Mouse (Mus musculus): Measurements from ENCODE around the gene Mapk9.

Gene Mapk9

DNA sequence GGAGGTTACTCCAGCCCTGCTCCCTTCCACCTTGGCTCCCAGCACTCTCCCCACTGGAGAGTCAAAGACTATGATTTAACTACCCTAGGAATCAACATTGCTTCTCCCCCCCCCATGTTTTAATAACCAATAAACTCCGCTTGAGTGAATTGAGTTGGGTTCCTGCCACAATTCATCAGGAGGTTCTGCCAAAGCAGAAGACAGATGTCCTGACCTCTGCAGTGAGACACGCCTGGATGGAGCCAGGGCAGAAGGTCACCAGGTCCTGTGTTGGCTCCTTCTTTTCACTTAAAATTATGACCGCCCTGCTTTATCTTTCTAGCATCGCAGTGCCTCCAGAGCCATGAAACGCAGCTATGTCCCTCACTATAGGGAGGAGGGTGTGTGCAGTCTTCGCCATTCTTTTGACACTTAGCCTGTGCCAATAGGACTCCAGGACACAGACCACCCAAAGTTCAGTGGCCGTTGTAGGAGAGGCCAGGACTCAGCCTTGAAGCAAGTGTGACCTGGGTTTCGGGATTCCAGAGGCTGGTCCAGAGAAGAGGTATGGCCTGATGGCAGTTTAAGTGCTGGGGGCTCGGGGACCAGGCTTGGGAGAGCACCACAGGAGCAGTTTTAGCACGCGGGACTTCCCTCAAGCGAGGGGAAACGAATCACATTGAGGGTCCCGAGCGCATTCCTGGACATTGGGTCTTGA, 54.6 kb downstream of the Mapk9 start:
- TF ChIP-seq GATA4 (IDR thresholded peaks at IDR 0.05; ENCODE audit: insufficient replicate concordance, low read length) = no peak

DNA sequence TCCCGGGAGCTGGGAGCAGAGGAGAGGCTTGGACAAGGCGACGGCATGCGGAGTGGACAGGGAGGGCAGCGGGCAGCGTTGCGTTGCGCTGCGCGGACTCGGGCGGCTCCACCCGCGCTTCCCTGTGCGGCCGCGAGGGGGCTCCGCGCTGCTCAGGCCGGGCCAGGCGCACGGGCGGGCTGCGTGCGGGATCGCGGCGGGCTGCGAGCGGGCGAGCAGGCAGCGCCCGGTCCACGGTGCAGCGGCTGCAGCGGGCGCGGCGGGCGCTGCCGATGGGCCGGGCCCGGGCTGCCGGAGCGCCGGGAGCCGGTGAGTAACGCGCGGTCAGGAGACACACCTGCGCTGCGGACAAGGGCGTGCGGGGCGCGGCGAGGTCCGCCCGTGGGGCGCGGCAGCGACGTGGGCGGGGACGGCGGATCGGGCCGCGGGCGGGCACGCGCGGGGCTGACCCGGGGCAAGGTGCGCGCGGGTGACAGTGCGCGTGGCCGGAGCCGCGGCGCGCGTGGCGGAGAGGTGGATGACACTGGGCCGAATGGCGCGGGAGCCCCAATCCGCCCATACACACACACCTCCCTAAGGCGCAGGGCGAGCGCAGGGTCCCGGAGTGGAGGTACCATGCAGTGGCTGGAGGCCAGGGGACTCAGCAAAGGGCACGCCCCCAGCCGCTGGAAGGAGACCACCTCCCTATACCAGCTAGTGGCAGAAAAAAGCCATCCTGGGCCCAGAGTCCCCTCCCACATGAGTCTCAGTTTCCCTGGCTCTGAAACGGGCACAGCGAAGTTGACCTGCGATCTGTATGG, 55.3 kb downstream of the Mapk9 start, which contains the start of gene Rasgef1c:
Gene Rasgef1c (plus strand): TSS at position 177 of the 800 bp plus-strand sequence.
- no peak for TF ChIP-seq GATA4 (IDR thresholded peaks at IDR 0.05; ENCODE audit: insufficient replicate concordance, low read length)

DNA sequence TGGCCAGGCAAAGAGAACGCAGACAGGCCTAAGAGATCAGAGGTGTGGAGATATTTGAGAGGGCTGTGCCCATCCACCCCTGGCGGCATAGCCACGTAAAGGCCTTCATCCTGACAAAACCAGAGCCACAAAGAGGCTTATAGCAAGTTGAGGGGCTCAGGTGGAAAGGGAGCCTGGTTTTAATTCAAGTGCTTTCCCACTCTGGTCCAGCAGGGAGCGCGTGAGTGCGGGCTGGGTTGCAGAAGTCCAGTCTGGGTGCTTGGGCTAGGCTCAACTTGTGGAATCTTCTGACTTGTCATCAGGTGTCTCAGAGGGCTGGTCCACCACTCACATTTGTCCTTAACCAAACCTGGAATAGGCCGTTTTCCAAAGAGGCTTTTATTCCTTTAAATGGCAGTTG, 56.8 kb downstream of the Mapk9 start:
- TF ChIP-seq GATA4 (IDR thresholded peaks at IDR 0.05; ENCODE audit: insufficient replicate concordance, low read length) = no peak

DNA sequence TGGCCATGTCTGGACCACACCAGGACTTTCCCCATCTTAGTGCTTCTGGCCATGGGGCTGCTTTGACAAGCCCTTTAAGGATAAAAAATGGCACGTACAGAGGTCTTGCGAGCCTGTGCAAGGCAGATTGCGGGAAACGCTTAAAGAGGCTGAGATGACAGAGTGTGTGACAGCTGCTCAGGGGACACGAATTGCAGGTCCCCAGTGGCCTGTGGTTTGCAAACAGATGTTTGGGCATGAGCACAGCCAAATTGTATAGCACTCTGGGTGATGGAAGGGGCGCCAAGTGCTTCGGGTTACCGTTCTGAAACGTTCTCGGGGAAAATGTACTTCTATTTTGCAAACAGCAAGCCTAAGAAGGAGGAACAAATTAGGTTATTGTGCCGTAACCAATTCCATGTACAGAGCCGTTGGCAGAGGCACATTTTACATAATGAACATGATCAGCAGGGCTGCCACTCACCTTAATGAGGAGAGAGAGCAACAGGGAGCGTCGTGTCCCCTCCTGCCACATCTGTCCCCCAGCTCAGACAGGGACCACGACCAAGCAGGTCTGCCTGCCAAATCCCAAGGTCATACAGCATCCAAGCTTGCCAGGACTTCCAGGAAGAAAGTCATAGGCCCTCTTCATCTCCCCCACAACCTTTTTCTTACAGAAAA, 72.1 kb downstream of the Mapk9 start:
- TF ChIP-seq GATA4 (IDR thresholded peaks at IDR 0.05; ENCODE audit: insufficient replicate concordance, low read length) = no peak

DNA sequence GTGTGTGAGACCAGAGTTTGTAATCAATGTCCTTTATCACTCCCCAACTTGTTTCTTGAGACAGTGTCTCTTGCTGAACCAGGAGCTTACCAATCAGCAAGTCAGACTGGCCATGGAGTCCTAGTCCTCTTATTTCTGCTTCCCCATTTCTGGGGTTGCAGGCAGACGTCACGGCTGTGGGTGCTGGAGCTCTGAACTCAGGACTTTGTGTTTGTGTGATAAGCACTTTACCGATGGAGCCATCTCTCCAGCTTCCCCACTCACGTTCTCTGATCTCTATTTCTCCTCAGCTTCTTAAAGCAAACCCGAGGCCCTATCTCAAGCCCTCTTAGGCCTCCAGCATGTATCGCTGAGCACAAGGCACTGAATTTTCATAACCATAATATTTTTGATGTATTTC, 72.8 kb downstream of the Mapk9 start:
- TF ChIP-seq GATA4 (IDR thresholded peaks at IDR 0.05; ENCODE audit: insufficient replicate concordance, low read length) = no peak

DNA sequence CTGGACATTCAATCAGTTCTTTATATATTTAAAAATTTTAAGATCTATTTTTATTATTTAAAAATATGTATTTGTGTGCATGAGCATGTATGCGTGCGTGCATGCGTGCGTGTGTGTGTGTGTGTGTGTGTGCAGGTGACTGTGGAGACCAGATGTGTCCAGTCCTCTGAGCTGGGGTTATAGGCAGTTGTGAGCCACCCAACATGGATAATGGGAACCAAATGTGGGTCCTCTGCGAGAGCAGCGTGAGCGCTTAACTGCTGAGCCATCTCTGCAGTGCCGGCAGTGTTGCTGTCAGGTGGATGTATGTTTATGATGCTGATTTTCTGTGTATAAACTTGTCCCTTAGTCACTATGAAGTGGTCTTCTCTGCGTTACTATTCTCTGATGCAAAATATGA, 77.0 kb downstream of the Mapk9 start:
- no peak for TF ChIP-seq GATA4 (IDR thresholded peaks at IDR 0.05; ENCODE audit: insufficient replicate concordance, low read length)

DNA sequence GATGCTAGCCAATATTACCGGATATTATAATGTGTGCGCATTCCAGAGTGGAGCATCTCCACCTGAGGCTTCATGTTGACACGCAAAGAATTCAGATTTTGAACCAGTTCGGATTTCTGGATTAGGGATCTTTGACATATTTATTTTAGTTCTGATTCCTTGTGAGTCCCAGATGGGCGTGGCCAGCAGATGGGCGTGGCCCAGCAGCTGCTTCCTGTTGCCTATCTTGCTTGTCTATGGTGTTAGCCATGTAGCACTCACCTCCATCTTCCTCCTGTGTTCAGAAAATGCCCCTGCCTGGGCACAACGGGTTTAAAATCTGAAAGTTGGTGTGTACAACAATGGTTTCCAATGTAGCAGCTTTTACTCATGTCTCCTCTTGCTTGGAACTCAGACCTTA, 79.6 kb downstream of the Mapk9 start:
- no peak for TF ChIP-seq GATA4 (IDR thresholded peaks at IDR 0.05; ENCODE audit: insufficient replicate concordance, low read length)

DNA sequence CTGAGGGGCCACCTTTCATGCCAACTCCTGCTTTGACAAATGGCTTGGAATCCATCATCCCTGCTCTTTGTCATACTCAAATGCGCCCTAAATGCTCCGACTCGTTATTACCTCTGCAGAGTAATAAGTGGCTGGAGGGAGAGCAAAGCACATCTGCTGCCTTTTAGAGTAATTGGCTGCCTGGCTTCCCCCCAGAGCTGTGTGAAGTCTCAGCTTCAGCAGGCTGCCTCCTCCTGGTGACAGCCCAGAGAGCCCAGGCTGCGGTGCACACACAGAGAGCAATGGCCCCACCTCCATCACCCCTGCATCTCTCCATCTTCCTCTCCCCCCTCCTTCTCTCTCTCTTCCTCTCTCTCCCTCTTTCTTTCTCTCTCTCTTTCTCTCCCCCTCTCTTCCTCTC, 80.6 kb downstream of the Mapk9 start:
- no peak for TF ChIP-seq GATA4 (IDR thresholded peaks at IDR 0.05; ENCODE audit: insufficient replicate concordance, low read length)

DNA sequence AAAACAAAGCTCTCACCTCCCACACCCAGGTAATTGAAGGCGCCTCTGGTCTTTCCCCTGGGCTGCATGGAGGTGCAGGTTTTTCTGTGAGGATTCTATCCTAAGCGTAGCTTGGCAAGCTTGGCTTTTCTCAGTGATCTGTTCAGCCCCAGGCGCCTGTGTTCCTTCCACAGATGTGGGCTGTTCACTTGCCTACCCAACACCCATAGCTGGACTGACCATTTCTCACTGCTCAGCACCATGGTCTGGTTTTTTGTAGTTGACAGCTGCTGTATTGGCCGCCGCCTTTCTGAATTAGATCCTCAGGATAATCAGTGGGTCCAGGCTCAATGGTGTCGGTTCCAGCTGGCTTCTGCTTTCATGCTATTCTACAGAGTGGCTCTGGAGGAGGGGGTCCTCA, 81.1 kb downstream of the Mapk9 start:
- no peak for TF ChIP-seq GATA4 (IDR thresholded peaks at IDR 0.05; ENCODE audit: insufficient replicate concordance, low read length)

DNA sequence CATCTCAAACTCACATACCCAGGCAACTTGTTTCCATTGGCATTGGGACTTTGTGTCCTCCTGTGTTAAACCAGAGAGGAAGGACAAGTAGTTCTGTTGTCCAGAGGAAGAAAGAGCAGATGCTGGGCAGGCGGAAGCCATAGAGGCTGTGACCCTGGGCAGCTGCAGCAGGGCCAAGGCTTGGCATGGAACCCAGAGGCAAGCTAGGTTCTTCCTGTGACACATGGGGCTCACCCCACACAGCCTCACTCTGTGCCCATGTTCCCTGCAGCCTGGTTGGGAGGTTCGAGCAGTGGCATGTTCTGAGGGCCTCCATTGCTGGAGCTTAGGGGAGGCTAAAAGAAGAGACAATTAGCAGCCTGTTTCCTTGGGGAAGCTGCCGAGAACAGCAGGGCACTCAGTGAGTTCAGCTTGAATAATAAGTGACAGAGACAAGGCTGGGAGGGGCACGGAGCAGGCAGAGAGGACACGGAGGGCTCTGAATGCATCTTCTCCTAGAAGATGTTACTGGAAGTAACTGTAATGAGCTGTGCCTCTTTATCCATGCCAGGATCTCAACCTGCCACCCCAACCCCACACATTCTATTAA, 84.6 kb downstream of the Mapk9 start:
- TF ChIP-seq GATA4 (IDR thresholded peaks at IDR 0.05; ENCODE audit: insufficient replicate concordance, low read length) = no peak

DNA sequence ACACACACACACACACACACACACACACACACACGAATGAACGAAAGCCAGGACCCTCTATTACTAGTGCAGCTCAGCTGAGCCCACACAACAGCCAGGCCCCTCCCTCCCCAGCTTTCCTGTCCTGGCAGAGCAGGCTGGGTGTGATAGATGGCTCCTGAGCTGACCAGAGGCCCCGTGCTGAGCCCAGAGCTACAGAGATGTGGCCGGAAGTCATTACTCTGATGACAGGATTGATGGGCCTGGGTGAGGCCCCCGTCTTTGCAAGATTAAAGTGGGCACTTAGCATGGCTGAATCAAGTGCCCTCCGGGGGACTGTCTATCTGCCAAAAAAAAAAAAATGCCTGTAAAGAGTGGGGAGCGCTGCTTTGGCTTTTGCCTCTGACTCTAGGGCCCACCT, 85.3 kb downstream of the Mapk9 start:
- TF ChIP-seq GATA4 (IDR thresholded peaks at IDR 0.05; ENCODE audit: insufficient replicate concordance, low read length) = no peak

DNA sequence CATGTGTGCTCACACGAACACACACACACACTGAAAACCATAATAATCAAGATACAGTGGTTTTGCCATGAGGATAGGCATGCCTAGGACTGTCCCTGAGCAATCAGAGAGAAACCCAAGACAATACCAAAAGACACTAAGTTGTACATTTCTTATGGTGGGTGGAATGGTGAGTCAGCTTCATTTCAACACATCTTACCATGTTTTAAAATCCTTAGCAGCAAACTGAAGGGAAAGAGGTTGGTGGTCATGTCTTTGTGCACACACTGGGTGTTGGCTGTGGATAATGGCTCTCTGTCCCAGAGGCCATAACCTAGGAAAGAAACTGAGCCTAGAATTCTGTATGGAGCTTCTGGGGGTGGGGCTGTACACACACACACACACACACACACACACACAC, 87.3 kb downstream of the Mapk9 start:
- no peak for TF ChIP-seq GATA4 (IDR thresholded peaks at IDR 0.05; ENCODE audit: insufficient replicate concordance, low read length)

DNA sequence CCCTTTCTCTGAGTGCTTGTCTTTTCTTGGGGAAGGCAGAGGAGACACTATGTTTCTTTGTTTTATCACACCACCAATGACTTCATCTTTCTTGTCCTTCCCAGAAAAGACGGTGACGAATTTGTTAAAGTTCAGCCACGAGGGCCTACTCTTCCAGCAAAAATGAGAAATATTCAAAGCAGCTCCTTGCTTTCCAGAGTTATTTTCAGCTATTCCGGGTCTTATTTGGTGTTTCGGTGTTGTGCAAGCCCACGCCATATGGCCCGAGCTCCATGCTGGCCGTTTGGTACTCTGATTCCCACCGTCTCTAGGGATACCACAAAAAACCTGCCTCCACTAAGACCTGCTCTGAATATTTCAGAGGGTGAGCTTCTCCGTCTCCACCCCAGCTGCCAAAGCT, 87.8 kb downstream of the Mapk9 start:
- no peak for TF ChIP-seq GATA4 (IDR thresholded peaks at IDR 0.05; ENCODE audit: insufficient replicate concordance, low read length)
